Mouse (Mus musculus) CH12.LX (cell line): Measurements from ENCODE around the gene Usb1. TPM values are rescaled to one million over a fixed set of nuclear protein-coding genes. Genes with fewer than 3 reads are reported as not detected.

Experiments used
- DNase-seq: peaks from one replicate; pipeline ENCODE4 v3.0.0-alpha.2; 2013; ENCODE audit errors: extremely low read depth
- H3K27ac ChIP-seq: 2 replicates; pipeline ENCODE4 v1.5.1; 2012; ENCODE audit warnings: low read depth, mild to moderate bottlenecking, control low read depth, moderate library complexity; ENCODE audit not compliant: insufficient read depth
- H3K27me3 ChIP-seq: replicated peaks from 2 replicates; pipeline ENCODE3; 2012; ENCODE audit warnings: inconsistent platforms
- H3K36me3 ChIP-seq, 2 experiments: replicated peaks in 1 of 2; 2 replicates each; pipeline versions ENCODE3 to v1.6.1; 2012; ENCODE audit warnings: inconsistent platforms in 1 of 2, low read length in 1 of 2, mild to moderate bottlenecking in 1 of 2, mixed read lengths in 1 of 2, moderate library complexity in 1 of 2; ENCODE audit not compliant: control insufficient read depth in 1 of 2, insufficient read depth in 1 of 2
- H3K4me1 ChIP-seq, 2 experiments: 2 replicates each; pipeline ENCODE4 v1.6.1; 2012; ENCODE audit warnings: inconsistent platforms in 1 of 2, moderate library complexity in 1 of 2; ENCODE audit not compliant: insufficient read depth in 2 of 2, control insufficient read depth in 1 of 2
- H3K4me2 ChIP-seq: 2 replicates; pipeline ENCODE4 v1.6.1; 2012; ENCODE audit warnings: low read depth, mild to moderate bottlenecking, control low read depth; ENCODE audit not compliant: poor library complexity, insufficient read depth, severe bottlenecking
- H3K4me3 ChIP-seq, 3 experiments: fragments of 150-350 bp in 1 of 3; sonication (generic) in 1 of 3; replicated peaks in 1 of 3; 2 replicates each; pipeline versions ENCODE3 to v1.5.1; 2011 to 2012; ENCODE audit warnings: low read depth in 2 of 3, low read length in 2 of 3, mild to moderate bottlenecking in 2 of 3, moderate library complexity in 2 of 3, control low read depth in 1 of 3, improper control_type of control experiment in 1 of 3, inconsistent platforms in 1 of 3, mixed read lengths in 1 of 3; ENCODE audit not compliant: poor library complexity in 1 of 3
- H3K79me2 ChIP-seq: replicated peaks from 2 replicates; pipeline ENCODE4 v1.6.1; 2012; ENCODE audit warnings: mild to moderate bottlenecking, moderate library complexity; ENCODE audit not compliant: control insufficient read depth, poor library complexity, insufficient read depth, severe bottlenecking; ENCODE audit errors: extremely low read depth
- H3K9ac ChIP-seq: 2 replicates; pipeline ENCODE4 v1.6.1; 2012; ENCODE audit warnings: low read depth, mild to moderate bottlenecking, control low read depth, moderate library complexity; ENCODE audit not compliant: insufficient read depth
- H3K9me3 ChIP-seq: replicated peaks from 2 replicates; pipeline ENCODE3; 2012; ENCODE audit warnings: low read length, inconsistent platforms, mixed read lengths
- CHD1 ChIP-seq: IDR thresholded peaks from 2 replicates; pipeline ENCODE4 v1.6.1; 2012; ENCODE audit warnings: low read depth, low read length, improper control_type of control experiment, inconsistent platforms
- ETS1 ChIP-seq: conservative IDR thresholded peaks from 2 replicates; pipeline ENCODE4 v1.6.1; 2012; ENCODE audit warnings: low read depth, mild to moderate bottlenecking, inconsistent platforms, low read length, improper control_type of control experiment, moderate library complexity
- GABPA ChIP-seq: IDR thresholded peaks from 2 replicates; pipeline ENCODE4 v1.6.1; 2012; ENCODE audit warnings: low read depth, low read length, improper control_type of control experiment, inconsistent platforms; ENCODE audit not compliant: insufficient replicate concordance
- HCFC1 ChIP-seq: IDR thresholded peaks from 2 replicates; pipeline ENCODE4 v1.6.1; 2012; ENCODE audit warnings: low read depth, mild to moderate bottlenecking, inconsistent platforms, low read length, improper control_type of control experiment
- IRF4 ChIP-seq: IDR thresholded peaks from 2 replicates; pipeline ENCODE4 v1.6.1; 2014; ENCODE audit warnings: low read depth, mild to moderate bottlenecking, inconsistent platforms, low read length, improper control_type of control experiment
- MAZ ChIP-seq: IDR thresholded peaks from 2 replicates; pipeline ENCODE4 v1.6.1; 2012; ENCODE audit warnings: low read depth, mild to moderate bottlenecking, inconsistent platforms, low read length, improper control_type of control experiment, moderate library complexity
- MYC ChIP-seq: IDR thresholded peaks from 2 replicates; pipeline ENCODE4 v1.6.1; 2011; ENCODE audit warnings: low read depth, mild to moderate bottlenecking, improper control_type of control experiment, low read length
- PAX5 ChIP-seq: IDR thresholded peaks from 2 replicates; pipeline ENCODE4 v1.6.1; 2012; ENCODE audit warnings: low read length, inconsistent platforms, mixed read lengths
- RAD21 ChIP-seq: IDR thresholded peaks from 2 replicates; pipeline ENCODE4 v1.6.1; 2011; ENCODE audit warnings: low read depth, mild to moderate bottlenecking, low read length, improper control_type of control experiment, moderate library complexity
- RCOR1 ChIP-seq: conservative IDR thresholded peaks from 2 replicates; pipeline ENCODE4 v1.6.1; 2012; ENCODE audit warnings: low read depth, mild to moderate bottlenecking, inconsistent platforms, low read length, improper control_type of control experiment
- SIN3A ChIP-seq: IDR thresholded peaks from 2 replicates; pipeline ENCODE4 v1.6.1; 2012; ENCODE audit warnings: low read length, improper control_type of control experiment, inconsistent platforms
- TBP ChIP-seq: conservative IDR thresholded peaks from 2 replicates; pipeline ENCODE4 v1.6.1; 2011; ENCODE audit warnings: low read depth, low read length, improper control_type of control experiment
- ZC3H11A ChIP-seq: IDR thresholded peaks from 2 replicates; pipeline ENCODE4 v1.6.1; 2012; ENCODE audit warnings: low read depth, mild to moderate bottlenecking, inconsistent platforms, low read length, improper control_type of control experiment
- ZMIZ1 ChIP-seq: IDR thresholded peaks from 2 replicates; pipeline ENCODE4 v1.6.1; 2012; ENCODE audit warnings: low read depth, mild to moderate bottlenecking, inconsistent platforms, low read length, improper control_type of control experiment
- dilution Hi-C: fragments of 300-500 bp; cut with MboI; formaldehyde crosslinking; loops from 2 replicates; pipeline ENCODE4 v1.14.3; 2020; ENCODE audit warnings: low sequenced_read_pairs; ENCODE audit not compliant: extremely low pct_unique_long_range_greater_than_20kb, extremely low pct_ligation_motif_present
- in situ Hi-C: fragments of 300-500 bp; cut with MboI; formaldehyde crosslinking; loops from 3 replicates; pipeline ENCODE4 v1.14.3; 2019; ENCODE audit warnings: low sequenced_read_pairs, low pct_ligation_motif_present, low pct_unique_long_range_greater_than_20kb, mixed read lengths
- polyA plus RNA-seq: library from polyadenylated mRNA; unstranded; fragments of >175 nt; gene quantifications from 2 replicates; pipeline ENCODE4 v1.2.1, GENCODE M21; 2012; ENCODE audit warnings: low read depth; ENCODE audit not compliant: insufficient read length
- total RNA-seq, 2 experiments: library from RNA; depleted of rRNA; stranded (reverse); fragments of 300-350 nt in 1 of 2; fragments of >200 nt in 1 of 2; gene quantifications; 2 replicates each; pipeline ENCODE4 v1.2.3; 2012 to 2014

Gene Usb1
- total and polyA plus RNA-seq, 3 experiments = 15.2 to 25.0 (median 16.4) TPM

DNA sequence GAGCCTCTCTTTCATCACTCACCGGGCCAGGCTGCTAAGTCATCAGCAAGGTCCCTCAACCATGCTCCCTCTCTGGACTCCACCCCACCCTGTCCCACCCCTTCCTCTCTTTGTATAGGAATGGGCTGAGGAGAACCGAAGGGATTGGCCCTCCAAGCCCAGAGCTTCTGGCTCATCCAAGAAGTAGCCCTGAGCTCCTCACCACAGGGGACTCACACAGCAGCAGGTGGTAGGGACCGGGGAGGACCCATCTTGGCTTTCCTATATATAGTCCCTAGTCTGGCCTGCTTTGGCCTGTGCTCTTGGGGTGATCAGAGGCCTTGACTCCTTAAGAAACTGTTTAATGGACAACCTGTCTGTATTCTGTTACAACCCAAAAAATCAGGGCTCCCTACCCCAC is 42.3 kb downstream of the Usb1 start:
- Histone ChIP-seq H3K9ac (no peak overlapping the region), H3K9me3 (peaks cover 5% of the 10 kb centered on the region), H3K27ac (no peak overlapping the region), H3K4me2 (no peak overlapping the region), H3K4me3 (no peak overlapping the region), H3K27me3 (no peaks in the 10 kb centered on the region), H3K4me1 (peaks cover 3 to 10% of the 10 kb centered on the region in 2 experiments), H3K79me2 (no peaks in the 10 kb centered on the region), H3K36me3 (no peaks in the 10 kb centered on the region)
- in situ Hi-C loops = no loop called here
- no peak for TF ChIP-seq MAZ
- dilution Hi-C loops = no loop called here
- no peak for DNase-seq

DNA sequence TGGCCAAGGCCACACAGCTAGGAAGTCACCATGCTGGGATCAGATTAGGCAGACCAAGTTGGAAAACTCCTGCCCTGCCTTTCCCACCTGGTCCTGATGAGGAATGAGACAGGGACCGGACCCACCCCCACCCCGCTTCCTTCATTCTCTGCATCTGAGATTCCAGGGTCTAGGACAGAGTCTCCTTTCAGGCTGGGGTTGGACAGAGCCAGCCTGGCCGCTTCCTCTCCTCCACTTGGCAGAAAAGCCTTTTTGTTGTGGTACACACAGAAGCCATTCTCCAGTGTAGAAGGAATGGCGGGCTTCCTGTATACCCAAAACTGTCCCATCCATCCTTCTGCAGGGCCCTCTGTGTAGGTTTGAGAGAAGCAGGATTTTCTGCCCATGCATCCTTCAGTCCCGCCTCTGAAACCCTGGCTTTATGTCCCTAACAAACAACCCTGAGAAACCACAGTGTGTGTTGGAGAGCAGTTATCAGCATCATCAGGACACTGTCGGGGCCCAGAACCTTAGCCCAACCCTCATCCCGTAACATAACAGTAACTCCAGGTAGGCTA is 43.4 kb downstream of the Usb1 start:
- no peak for DNase-seq
- Histone ChIP-seq H3K9me3 (peaks cover 5% of the 10 kb centered on the region), H3K4me1 (peaks cover 3 to 10% of the 10 kb centered on the region in 2 experiments), H3K9ac (no peak overlapping the region), H3K27ac (no peak overlapping the region), H3K4me2 (no peak overlapping the region), H3K27me3 (no peaks in the 10 kb centered on the region), H3K36me3 (no peaks in the 10 kb centered on the region), H3K79me2 (no peaks in the 10 kb centered on the region), H3K4me3 (no peak overlapping the region)
- in situ Hi-C loops (no loop called here), dilution Hi-C loops (no loop called here)
- TF ChIP-seq HCFC1 (no peak), TBP (no peak), ZC3H11A (no peak), MYC (no peak), IRF4 (no peak), ZMIZ1 (no peak), ETS1 (no peak), PAX5 (no peak), RCOR1 (no peak), SIN3A (no peak), CHD1 (no peak), GABPA (no peak)

DNA sequence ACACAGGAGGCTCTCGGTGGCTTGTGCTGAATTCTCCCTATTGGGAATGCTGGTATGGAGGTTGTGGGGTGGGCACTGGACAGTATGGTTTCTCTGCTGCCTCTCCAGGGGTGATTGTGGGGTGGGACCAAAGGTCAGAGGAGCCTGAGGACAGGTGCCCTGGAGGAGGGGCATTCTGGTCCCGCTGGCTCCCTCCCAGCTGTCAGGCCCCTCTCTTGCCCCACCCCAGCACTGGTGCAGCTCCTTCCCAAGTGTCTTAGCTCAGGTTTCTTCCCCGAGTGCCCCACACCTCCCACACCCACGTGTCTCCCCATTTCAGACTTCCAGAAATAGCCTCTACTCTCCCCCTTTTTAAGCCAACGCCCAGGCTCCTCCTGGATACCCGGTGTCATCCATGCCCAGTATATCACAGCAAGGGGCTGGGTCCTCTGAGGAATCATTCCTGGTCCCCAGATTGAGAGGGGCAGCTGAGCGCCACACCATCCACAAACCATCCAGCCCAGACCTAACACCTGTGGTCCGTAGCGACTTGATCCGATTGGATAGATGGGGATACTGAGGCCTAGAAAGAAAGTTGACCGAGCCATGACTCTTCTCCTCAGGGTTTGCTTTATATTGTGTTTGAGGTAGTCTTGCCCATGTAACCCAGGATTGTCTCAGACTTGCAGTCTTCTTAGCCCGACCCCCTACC is 44.4 kb downstream of the Usb1 start:
- Histone ChIP-seq H3K36me3 (no peaks in the 10 kb centered on the region), H3K79me2 (no peaks in the 10 kb centered on the region), H3K9me3 (peaks cover 5% of the 10 kb centered on the region), H3K27me3 (no peaks in the 10 kb centered on the region), H3K4me3 (no peak overlapping the region), H3K4me2 (no peak overlapping the region), H3K4me1 (peaks cover 3 to 20% of the 10 kb centered on the region in 2 experiments), H3K27ac (no peak overlapping the region), H3K9ac (no peak overlapping the region)
- in situ Hi-C loops = no loop called here
- dilution Hi-C loops = no loop called here
- no peak for DNase-seq
- no peak for TF ChIP-seq ZMIZ1
- TF ChIP-seq GABPA = no peak
- no peak for TF ChIP-seq RAD21
